Mouse (Mus musculus) myocyte (in vitro differentiated cells): ENCODE measurements around the gene Qars. TPM values are rescaled to one million over a fixed set of nuclear protein-coding genes. Genes with fewer than 3 reads are reported as not detected.

Experiments
- H3K27me3 ChIP-seq: one replicate; pipeline ENCODE4 v1.6.1; 2011; ENCODE audit not compliant: control insufficient read depth, insufficient read depth, insufficient read length
- H3K36me3 ChIP-seq: one replicate; pipeline ENCODE4 v1.6.1; 2011; ENCODE audit not compliant: control insufficient read depth, insufficient read depth
- H3K4me2 ChIP-seq: one replicate; pipeline ENCODE4 v1.6.1; 2011; ENCODE audit warnings: low read depth, control low read depth
- H3K4me3 ChIP-seq: one replicate; pipeline ENCODE4 v1.5.1; 2011; ENCODE audit warnings: mild to moderate bottlenecking, control low read depth, moderate library complexity
- H3K79me2 ChIP-seq: one replicate; pipeline ENCODE4 v1.6.1; 2011; ENCODE audit not compliant: control insufficient read depth, insufficient read depth
- H3ac ChIP-seq: one replicate; pipeline ENCODE4 v1.6.1; 2011; ENCODE audit not compliant: control insufficient read depth, insufficient read length
- CEBPB ChIP-seq: IDR thresholded peaks from 2 replicates; pipeline ENCODE4 v1.6.1; 2011; ENCODE audit warnings: mild to moderate bottlenecking, moderate library complexity; ENCODE audit not compliant: poor library complexity, insufficient read depth, severe bottlenecking
- E2F4 ChIP-seq: IDR thresholded peaks from one replicate; pipeline ENCODE4 v1.6.1; 2011; ENCODE audit warnings: mild to moderate bottlenecking, control low read depth, moderate library complexity; ENCODE audit not compliant: insufficient read depth
- MAX ChIP-seq: IDR thresholded peaks from one replicate; pipeline ENCODE4 v1.6.1; 2011; ENCODE audit warnings: low read depth, mild to moderate bottlenecking, control low read depth
- MYOD1 ChIP-seq, 3 experiments: IDR thresholded peaks; one replicate each; pipeline ENCODE4 v1.6.1; 2011; ENCODE audit warnings: control low read depth in 2 of 3, low read depth in 2 of 3, mild to moderate bottlenecking in 2 of 3, moderate library complexity in 1 of 3; ENCODE audit not compliant: insufficient read length in 2 of 3, control insufficient read depth in 1 of 3
- MYOG ChIP-seq, 3 experiments: IDR thresholded peaks; one replicate each; pipeline ENCODE4 v1.6.1; 2011; ENCODE audit warnings: control low read depth in 2 of 3, low read depth in 2 of 3, mild to moderate bottlenecking in 2 of 3; ENCODE audit not compliant: insufficient read length in 2 of 3, control insufficient read depth in 1 of 3, insufficient read depth in 1 of 3
- POLR2A ChIP-seq: IDR thresholded peaks from one replicate; pipeline ENCODE4 v1.6.1; 2011; ENCODE audit warnings: low read depth, mild to moderate bottlenecking, control low read depth, moderate library complexity; ENCODE audit not compliant: insufficient read length
- POLR2AphosphoS2 ChIP-seq: IDR thresholded peaks from one replicate; pipeline ENCODE4 v1.6.1; 2011; ENCODE audit warnings: low read depth, control low read depth; ENCODE audit not compliant: insufficient read length
- REST ChIP-seq: IDR thresholded peaks from one replicate; pipeline ENCODE4 v1.6.1; 2011; ENCODE audit warnings: mild to moderate bottlenecking, control low read depth, moderate library complexity; ENCODE audit not compliant: insufficient read depth, insufficient read length
- SRF ChIP-seq: IDR thresholded peaks from one replicate; pipeline ENCODE4 v1.6.1; 2011; ENCODE audit warnings: low read depth; ENCODE audit not compliant: control insufficient read depth, insufficient read length
- TCF12 ChIP-seq: IDR thresholded peaks from one replicate; pipeline ENCODE4 v1.6.1; 2011; ENCODE audit warnings: mild to moderate bottlenecking, control low read depth; ENCODE audit not compliant: poor library complexity, insufficient read depth, severe bottlenecking
- TCF3 ChIP-seq: IDR thresholded peaks from one replicate; pipeline ENCODE4 v1.6.1; 2011; ENCODE audit warnings: low read depth, control low read depth; ENCODE audit not compliant: insufficient read length
- USF1 ChIP-seq: IDR thresholded peaks from one replicate; pipeline ENCODE4 v1.6.1; 2011; ENCODE audit warnings: low read depth, mild to moderate bottlenecking, control low read depth, moderate library complexity
- polyA plus RNA-seq: library from polyadenylated mRNA; unstranded; fragments of >200 nt; fragmentation: generic; extraction: Trizol; gene quantifications from one replicate; pipeline ENCODE4 v1.2.1, GENCODE M21; 2012; ENCODE audit warnings: missing spikeins

Gene Qars
- polyA plus RNA-seq, 1 experiment, result 168 TPM

GRCm38 (mm10) chr9:108531496-108531895 lies 24.0 kb downstream of the Qars start:
- no peak for TF ChIP-seq MAX
- no peak for TF ChIP-seq E2F4
- no peak for TF ChIP-seq POLR2AphosphoS2
- TF ChIP-seq TCF3, result no peak
- TF ChIP-seq MYOG (IDR thresholded peaks at IDR 0.05; ENCODE audit: control insufficient read depth in 1 of 3, insufficient read depth in 1 of 3, insufficient read length in 2 of 3, low read depth in 2 of 3), result no peak
- TF ChIP-seq USF1, result no peak
- TF ChIP-seq TCF12, result no peak
- no peak for TF ChIP-seq MYOD1 (IDR thresholded peaks at IDR 0.05; ENCODE audit: control insufficient read depth in 1 of 3, insufficient read length in 2 of 3, low read depth in 2 of 3)
- no peak for TF ChIP-seq SRF
- TF ChIP-seq REST, result no peak
- no peak for TF ChIP-seq CEBPB
- TF ChIP-seq POLR2A, result no peak
- H3K4me3 ChIP-seq, result no peak overlapping the region
- peaks cover 66% of the 10 kb centered on the region for H3K36me3 ChIP-seq
- H3K4me2 ChIP-seq, result no peak overlapping the region
- H3K79me2 ChIP-seq, result peaks cover 32% of the 10 kb centered on the region
- no peaks in the 10 kb centered on the region for H3K27me3 ChIP-seq
- no peak overlapping the region for H3ac ChIP-seq

- no peaks in the 10 kb centered on the region for H3K27me3 ChIP-seq
- no peak overlapping the region for H3K4me3 ChIP-seq
- H3ac ChIP-seq, result no peak overlapping the region
- peaks cover 31% of the 10 kb centered on the region for H3K79me2 ChIP-seq
- TF ChIP-seq TCF12, result no peak
- TF ChIP-seq POLR2AphosphoS2, result no peak
- TF ChIP-seq POLR2A, result no peak
- TF ChIP-seq USF1, result no peak
- TF ChIP-seq TCF3, result no peak
- TF ChIP-seq SRF, result no peak
- TF ChIP-seq REST, result no peak
- no peak for TF ChIP-seq CEBPB
- no peak for TF ChIP-seq E2F4
- no peak for TF ChIP-seq MYOG (IDR thresholded peaks at IDR 0.05; ENCODE audit: control insufficient read depth in 1 of 3, insufficient read depth in 1 of 3, insufficient read length in 2 of 3, low read depth in 2 of 3)
- TF ChIP-seq MYOD1 (IDR thresholded peaks at IDR 0.05; ENCODE audit: control insufficient read depth in 1 of 3, insufficient read length in 2 of 3, low read depth in 2 of 3), result no peak
- no peak for TF ChIP-seq MAX
- H3K36me3 ChIP-seq, result peaks cover 55% of the 10 kb centered on the region
- H3K4me2 ChIP-seq, result no peak overlapping the region
These were observed 33.3 kb downstream of the Qars start for GRCm38 (mm10) chr9:108540846-108541245.

GRCm38 (mm10) chr9:108545986-108546385 lies 38.5 kb downstream of the Qars start:
- Histone ChIP-seq H3K4me2 (no peak overlapping the region), H3K27me3 (no peaks in the 10 kb centered on the region), H3K4me3 (no peak overlapping the region), H3ac (no peak overlapping the region), H3K36me3 (peaks cover 67% of the 10 kb centered on the region), H3K79me2 (peaks cover 47% of the 10 kb centered on the region)
- no peak for TF ChIP-seq USF1
- no peak for TF ChIP-seq MYOG (IDR thresholded peaks at IDR 0.05; ENCODE audit: control insufficient read depth in 1 of 3, insufficient read depth in 1 of 3, insufficient read length in 2 of 3, low read depth in 2 of 3)
- no peak for TF ChIP-seq TCF12
- TF ChIP-seq E2F4, result no peak
- no peak for TF ChIP-seq TCF3
- no peak for TF ChIP-seq MAX
- no peak for TF ChIP-seq POLR2AphosphoS2
- no peak for TF ChIP-seq SRF
- TF ChIP-seq REST, result no peak
- no peak for TF ChIP-seq MYOD1 (IDR thresholded peaks at IDR 0.05; ENCODE audit: control insufficient read depth in 1 of 3, insufficient read length in 2 of 3, low read depth in 2 of 3)
- TF ChIP-seq CEBPB, result no peak
- TF ChIP-seq POLR2A, result no peak

- Histone ChIP-seq H3K36me3 (peaks cover 70% of the 10 kb centered on the region), H3K4me2 (no peak overlapping the region), H3K4me3 (no peak overlapping the region), H3K79me2 (peaks cover 43% of the 10 kb centered on the region), H3ac (no peak overlapping the region), H3K27me3 (no peaks in the 10 kb centered on the region)
- TF ChIP-seq MAX (no peak), TCF3 (no peak), MYOD1 (IDR thresholded peaks at IDR 0.05; ENCODE audit: control insufficient read depth in 1 of 3, insufficient read length in 2 of 3, low read depth in 2 of 3) (no peak), SRF (no peak), TCF12 (no peak), POLR2A (no peak), USF1 (no peak), E2F4 (no peak), CEBPB (no peak)
These were observed 39.4 kb downstream of the Qars start for GRCm38 (mm10) chr9:108546875-108547274.

DNA sequence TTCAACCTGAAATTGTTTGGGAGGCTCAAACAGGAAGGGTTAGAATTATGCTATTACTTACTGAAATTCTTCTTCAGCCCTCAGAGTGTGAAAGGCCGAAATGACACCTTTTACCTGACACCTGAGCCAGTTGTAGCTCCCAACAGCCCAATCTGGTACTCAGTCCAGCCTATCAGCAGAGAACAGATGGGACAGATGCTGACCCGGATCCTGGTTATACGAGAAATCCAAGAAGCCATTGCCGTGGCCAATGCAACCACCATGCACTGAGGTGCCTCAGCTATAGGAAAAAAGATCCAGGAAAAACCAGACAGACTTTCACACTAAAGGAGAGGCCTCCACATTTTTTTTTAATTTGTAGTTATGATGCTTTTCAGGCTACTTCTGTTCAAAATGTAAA lies 51.7 kb downstream of the Qars start:
- H3K4me2 ChIP-seq, result no peak overlapping the region
- peaks cover 41% of the 10 kb centered on the region for H3K36me3 ChIP-seq
- no peaks in the 10 kb centered on the region for H3K27me3 ChIP-seq
- TF ChIP-seq POLR2A (no peak), E2F4 (no peak)
- H3K4me3 ChIP-seq, result no peak overlapping the region
- H3K79me2 ChIP-seq, result peaks cover 20% of the 10 kb centered on the region
- no peak overlapping the region for H3ac ChIP-seq
